Mouse (Mus musculus) right cerebral cortex, postnatal 36 days (tissue): Measurements from ENCODE around the gene Afg1l.

Experiments
- DNase-seq, 2 experiments: peaks; one replicate each; pipeline ENCODE4 v3.0.0; 2022; ENCODE audit warnings: low spot score in 2 of 2, mixed read lengths in 1 of 2

Gene Afg1l

DNA sequence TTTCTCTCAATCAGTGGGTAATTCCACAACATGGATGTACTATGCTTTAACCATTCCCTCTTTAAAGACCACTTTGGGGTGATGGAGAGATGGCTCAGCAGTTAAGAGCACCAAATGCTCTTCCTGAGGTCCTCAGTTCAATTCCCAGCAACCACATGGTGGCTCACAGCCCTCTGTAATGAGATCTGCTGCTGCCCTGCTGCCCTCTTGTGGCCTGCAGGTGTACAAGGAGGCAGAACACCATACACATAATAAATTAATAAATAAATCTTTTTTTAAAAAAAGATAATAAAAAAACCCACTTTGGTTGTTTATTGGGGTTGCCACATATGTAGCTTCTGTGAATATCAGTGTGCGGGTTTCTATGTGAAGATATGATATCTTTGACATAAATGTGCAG, 180.4 kb downstream of the Afg1l start:
- no peak for DNase-seq

- no peak for DNase-seq
These were observed 181.3 kb downstream of the Afg1l start for GRCm38 (mm10) chr10:42297109-42297508.

GRCm38 (mm10) chr10:42296559-42296958, 181.8 kb downstream of the Afg1l start:
- no peak for DNase-seq

DNA sequence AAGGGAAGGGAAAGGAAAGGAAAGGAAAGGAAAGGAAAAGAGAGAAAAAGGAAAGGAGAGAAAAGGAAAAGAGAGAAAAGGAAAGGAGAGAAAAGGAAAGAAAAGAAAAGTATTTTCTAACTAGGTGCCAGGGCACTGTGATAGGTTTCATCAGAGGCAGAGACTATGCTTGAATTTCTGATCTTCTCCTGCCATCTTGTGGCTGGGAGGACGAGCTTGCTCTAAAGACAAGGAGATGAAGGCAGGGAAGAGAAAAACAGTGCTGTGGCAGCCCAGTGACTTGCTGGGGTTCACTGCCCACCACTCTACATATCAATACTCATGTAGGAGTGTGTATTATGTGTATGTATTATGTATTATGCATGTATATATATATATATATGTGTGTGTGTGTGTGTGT, 183.3 kb downstream of the Afg1l start:
- DNase-seq: peak in 1 of 2 experiments; percentile 19

DNA sequence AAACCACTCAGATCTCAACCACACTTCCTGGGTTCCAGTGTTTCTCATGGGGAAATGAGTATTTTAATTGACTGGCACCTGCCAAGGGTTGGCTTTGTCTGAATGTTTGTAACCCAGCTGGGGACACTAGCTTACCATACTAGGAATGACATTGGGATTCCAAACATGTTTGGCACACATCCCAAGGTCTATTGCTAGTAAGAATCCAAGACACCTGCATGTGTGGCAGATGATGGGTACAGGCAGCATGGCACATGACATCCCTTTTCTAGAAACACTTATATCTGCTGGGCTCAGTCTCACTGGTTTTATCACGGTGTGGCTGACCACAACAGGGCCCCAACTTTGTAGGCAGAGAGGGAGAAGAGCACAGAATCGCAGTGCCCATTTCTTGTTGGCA, 184.0 kb downstream of the Afg1l start:
- DNase-seq: no peak

DNA sequence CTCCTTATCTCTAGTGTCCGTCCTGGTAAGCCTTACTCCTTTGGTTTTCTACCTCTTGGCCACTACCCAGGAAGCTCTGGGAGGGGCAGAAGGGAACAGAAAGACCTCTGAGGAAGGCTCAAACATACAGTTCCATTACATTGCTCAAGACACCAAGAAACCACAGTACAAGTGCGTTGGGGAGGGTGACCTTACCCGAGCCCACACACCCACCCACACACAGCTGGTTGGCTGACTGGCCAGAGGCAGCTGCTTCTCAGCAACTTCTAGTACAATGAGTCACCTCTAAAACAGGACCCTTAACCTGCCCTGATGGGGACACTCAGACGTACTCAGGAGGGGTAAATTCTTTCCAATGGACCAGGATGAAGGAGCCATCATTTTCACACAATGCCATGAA, 184.5 kb downstream of the Afg1l start:
- no peak for DNase-seq

GRCm38 (mm10) chr10:42291360-42291759, 187.0 kb downstream of the Afg1l start:
- DNase-seq: no peak

GRCm38 (mm10) chr10:42287666-42288065, 190.7 kb downstream of the Afg1l start:
- no peak for DNase-seq

- DNase-seq: no peak
These were observed 200.0 kb downstream of the Afg1l start for GRCm38 (mm10) chr10:42278307-42278850.

DNA sequence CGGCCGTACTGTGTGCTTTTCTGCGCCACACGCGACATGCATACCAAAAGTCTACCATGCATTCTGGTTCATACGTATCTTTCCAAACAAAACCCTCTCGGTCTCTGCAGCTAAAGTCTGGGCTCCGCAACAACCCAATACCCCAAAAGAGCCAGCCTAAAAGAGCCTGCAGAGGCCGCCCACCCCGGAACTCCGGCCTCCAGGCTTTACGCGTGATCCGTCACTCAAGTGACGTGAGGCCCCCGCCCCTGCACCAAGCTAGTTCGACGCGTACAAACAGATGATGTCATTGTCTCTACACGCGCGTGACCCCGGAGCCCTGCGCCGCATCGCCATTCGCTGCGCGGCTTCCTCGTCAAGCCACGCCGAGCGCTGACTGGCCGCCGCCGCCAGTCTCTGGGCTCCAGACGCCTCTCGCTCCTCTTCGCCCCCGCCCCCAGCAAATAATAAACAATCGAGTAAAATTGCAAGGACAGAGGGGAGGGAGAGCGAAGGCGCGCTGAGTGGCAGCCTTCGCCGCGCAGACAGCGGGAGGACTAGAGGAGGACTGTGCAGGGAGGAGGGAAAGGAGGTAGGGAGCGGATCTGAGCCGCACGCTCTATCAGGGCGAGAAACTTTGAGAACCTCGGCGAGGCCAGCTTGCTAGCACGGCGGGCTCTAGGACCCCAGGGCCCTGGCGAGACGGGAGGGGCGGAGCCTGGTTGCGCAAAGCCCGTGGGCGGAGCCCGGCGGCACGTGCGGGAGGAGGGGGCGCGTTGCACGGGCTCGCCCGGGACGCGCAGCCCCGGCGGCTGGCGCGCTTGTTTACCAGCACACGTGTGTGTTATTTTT, 200.7 kb downstream of the Afg1l start:
- peak; percentile 99 for DNase-seq

DNA sequence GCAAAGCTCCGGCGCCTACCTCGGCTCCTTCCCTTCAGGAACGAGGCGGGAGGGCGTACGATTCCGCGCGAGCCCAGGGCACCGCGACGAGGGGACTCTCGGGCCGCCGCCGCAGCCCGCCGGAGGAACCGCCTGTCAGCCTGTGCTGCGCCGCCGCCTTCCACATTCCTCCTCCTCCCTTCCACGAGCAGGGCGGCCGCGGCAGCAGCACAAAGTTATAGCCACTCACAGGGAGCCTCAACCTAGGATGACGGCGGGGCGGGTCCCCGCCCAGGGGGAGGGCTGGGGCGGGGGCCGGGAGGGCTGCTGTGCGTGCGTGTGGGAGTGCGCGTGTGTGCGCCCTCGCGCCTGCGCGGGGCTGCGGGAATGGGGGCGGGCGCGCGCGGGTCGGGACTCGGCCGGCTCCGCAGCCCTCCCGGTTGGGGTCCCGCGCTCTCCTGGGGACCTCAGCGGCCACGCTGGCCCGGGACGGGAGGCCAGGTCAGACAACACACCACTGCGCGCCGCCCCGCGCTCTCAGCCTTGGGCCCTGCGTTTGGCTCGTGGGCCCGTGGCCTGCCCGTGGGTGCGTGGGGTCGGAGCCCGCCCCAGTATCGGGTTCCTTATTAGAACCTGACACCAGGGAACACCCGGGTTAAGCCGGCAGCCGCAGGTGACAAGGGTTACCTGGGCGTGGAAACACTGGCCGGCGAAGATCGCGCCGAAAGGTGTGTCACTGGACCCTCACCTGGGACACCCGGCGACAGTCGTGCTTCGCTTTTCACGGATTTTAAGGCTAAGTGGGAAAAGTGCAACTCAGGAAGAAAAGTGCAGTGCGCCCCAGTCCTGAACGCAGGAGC, 201.6 kb downstream of the Afg1l start, which contains the start of gene Foxo3:
Gene Foxo3, minus strand, starts transcription at position 249 of the 839 bp plus-strand sequence.
- DNase-seq: peak; percentile 81 to 88

GRCm38 (mm10) chr10:42275871-42276501, 202.4 kb downstream of the Afg1l start:
- DNase-seq: peak in 1 of 2 experiments; percentile 21

GRCm38 (mm10) chr10:42275401-42275870, 202.9 kb downstream of the Afg1l start:
- peak in 1 of 2 experiments; percentile 27 for DNase-seq

DNA sequence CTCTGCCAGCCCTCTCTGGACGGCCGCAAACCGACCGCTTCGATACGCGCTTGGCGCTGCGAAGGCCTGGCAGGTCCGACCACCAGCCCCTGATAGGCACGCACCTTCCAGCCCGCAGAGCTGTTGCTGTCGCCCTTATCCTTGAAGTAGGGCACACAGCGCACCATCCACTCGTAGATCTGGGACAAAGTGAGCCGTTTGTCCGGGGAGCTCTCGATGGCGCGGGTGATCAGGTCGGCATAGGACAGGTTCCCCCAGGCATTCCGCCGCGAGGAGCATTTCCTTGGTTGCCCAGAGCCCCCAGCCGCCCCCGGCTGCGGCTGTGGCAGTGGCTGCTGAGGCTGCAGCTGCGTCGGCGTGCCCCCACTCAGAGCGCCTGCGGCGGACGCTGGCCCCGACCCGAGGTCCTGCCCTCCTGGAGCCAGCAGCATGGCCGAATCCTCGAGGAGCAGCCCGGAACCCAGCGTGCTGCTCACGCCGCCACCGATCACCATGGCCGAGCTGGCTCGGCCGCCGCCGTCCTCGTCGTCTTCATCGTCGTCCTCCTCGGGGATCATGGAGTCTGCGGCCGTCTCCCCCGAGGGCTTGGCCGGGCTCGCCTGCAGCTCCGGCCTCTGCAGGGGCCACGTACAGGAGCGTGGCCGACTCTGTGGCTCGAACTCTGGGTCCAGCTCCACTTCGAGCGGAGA, 203.5 kb downstream of the Afg1l start:
- DNase-seq: no peak

- no peak for DNase-seq
These were observed 204.3 kb downstream of the Afg1l start for GRCm38 (mm10) chr10:42273760-42274691.

- no peak for DNase-seq
These were observed 205.0 kb downstream of the Afg1l start for GRCm38 (mm10) chr10:42273403-42273759.

DNA sequence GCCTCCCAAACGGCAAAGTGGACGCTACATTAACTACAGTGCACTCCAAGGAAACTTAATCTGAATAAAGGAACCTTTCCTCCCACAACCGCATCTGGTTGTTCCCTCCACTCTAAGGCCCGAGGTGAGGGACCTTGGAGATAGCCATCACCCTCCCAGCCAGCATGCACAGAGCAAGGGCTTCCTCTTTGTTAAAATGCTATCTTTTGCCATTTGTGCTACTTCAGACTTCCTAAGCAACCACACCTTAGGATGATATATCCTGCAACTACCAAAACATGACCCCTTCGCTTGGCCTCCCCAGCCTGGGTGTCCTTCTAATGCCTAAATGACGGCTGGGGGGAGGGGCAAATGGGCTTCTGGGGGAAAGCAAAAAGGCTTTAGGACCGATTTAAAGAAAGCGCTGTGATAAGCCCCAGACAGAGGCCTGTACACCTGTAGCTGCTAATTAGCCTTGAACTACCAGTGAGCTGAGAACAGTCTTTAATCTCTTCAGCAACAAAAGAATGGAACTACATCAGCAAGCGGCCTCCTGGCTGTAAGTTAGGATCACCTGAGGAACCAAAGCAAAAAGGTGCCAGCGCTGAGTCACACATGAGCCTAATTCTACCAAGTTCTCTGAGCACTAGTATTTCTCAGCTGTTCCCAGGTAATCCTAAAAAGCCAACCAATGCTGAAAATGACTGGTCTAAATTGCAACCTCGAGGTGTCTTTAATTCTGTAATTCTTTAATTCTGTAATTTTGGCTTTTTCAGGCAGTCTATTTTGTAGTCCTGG, 206.7 kb downstream of the Afg1l start:
- DNase-seq: no peak

DNA sequence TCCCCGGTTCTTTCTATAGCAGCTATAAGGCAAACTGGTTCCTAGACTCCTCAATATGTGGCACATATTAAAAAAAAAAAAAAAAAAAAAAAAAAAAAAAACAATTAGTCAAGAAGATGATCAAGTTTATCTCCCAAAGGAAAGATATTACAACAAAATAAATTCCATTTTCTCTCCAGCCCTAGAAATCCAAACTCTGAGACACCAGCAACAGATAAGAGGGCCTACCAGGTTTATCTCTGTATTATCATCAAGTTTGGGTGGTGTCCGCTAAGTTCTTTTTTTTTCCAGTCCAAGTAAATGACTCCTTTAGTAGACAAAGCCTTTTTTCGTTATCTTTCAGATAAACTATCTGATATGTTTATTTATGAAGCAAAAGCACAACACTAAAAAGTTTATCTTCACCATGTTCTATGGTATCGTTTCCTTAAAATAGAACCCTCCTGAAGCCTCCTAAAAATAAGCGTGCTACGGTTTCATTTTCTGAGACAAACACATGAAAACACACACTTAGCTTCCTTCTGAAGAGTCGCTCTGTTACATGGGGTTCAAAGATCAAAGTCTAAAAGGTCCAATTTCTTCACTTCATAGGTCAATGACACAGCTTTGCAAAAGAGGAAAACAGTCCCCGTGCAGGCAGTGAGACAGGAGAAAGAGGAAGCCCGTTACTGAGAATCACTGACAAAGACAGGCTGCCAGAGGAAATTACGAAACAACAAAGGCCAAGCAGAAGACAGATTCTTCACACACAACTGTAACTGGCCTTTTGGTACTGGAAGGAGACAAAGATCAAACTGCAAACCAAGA, 207.9 kb downstream of the Afg1l start:
- no peak for DNase-seq
